ENCODE assay signal across 9 mouse cellular contexts in genomic region chr13:42403231-42404020, GRCm38 (mm10).
DNase-seq lines count a peak whose midpoint lies in the region; ATAC-seq and TF ChIP-seq lines count a peak whose summit lies in the region.
"Had no signal": no experiment of that assay in that cellular context is flagged by ENCODE, and none has a peak within 500 bp of the region (broad histone marks: within the 10 kb centered on the region; RNA-seq: fewer than 3 reads in every experiment).

No protein-coding gene starts in this region.

- WGBS in stomach, embryonic 16.5 days: 58% methylated on average over 3 of the region's 3 CpGs
- WGBS in stomach, postnatal 0 days: 56% methylated on average over 3 of the region's 3 CpGs
- 89% methylated on average over 3 of the region's 3 CpGs for WGBS in midbrain, embryonic 16.5 days

- H3K4me3 ChIP-seq in stomach, embryonic 16.5 days (replicated peaks; ENCODE audit: low read length): no peak overlapping the region
- no peak overlapping the region for H3K4me3 ChIP-seq in stomach, postnatal 0 days (ENCODE audit: low read depth, low read length)
- no peak overlapping the region for H3K4me3 ChIP-seq in midbrain, embryonic 16.5 days (ENCODE audit: low read depth, low read length)
- H3K4me3 ChIP-seq: liver, embryonic 15.5 days had no signal

- ATAC-seq in stomach, embryonic 16.5 days (ENCODE audit: insufficient read depth, low FRiP score): peak; percentile 50; the same call in 1 of the 2 replicates
- ATAC-seq in stomach, postnatal 0 days (ENCODE audit: low FRiP score, low TSS enrichment): no peak
- no peak for ATAC-seq in midbrain, embryonic 16.5 days

- no peaks in the 10 kb centered on the region for H3K9me3 ChIP-seq in stomach, embryonic 16.5 days (replicated peaks; ENCODE audit: control insufficient read depth, low read length)
- H3K9me3 ChIP-seq in stomach, postnatal 0 days (ENCODE audit: control insufficient read depth, low read length): no peaks in the 10 kb centered on the region
- H3K9me3 ChIP-seq in midbrain, embryonic 16.5 days (replicated peaks; ENCODE audit: control insufficient read depth, low read length, poor library complexity, severe bottlenecking): no peaks in the 10 kb centered on the region; the same call in 1 of the 2 replicates
- H3K9me3 ChIP-seq: liver, embryonic 15.5 days had no signal

- H3K27me3 ChIP-seq in stomach, embryonic 16.5 days (ENCODE audit: control insufficient read depth, insufficient read depth, low read length): no peaks in the 10 kb centered on the region
- H3K27me3 ChIP-seq in stomach, postnatal 0 days (ENCODE audit: control insufficient read depth, insufficient read depth, low read length): no peaks in the 10 kb centered on the region
- no peaks in the 10 kb centered on the region for H3K27me3 ChIP-seq in midbrain, embryonic 16.5 days (ENCODE audit: control insufficient read depth, insufficient read depth, low read depth, low read length)
- H3K27me3 ChIP-seq: liver, embryonic 15.5 days had no signal

- no peaks in the 10 kb centered on the region for H3K36me3 ChIP-seq in stomach, embryonic 16.5 days (ENCODE audit: control insufficient read depth, insufficient read depth, low read length)
- H3K36me3 ChIP-seq in stomach, postnatal 0 days (ENCODE audit: control insufficient read depth, insufficient read depth, low read length): no peaks in the 10 kb centered on the region
- H3K36me3 ChIP-seq in midbrain, embryonic 16.5 days (ENCODE audit: control insufficient read depth, insufficient read depth, low read length): no peaks in the 10 kb centered on the region
- H3K36me3 ChIP-seq: liver, embryonic 15.5 days had no signal

- DNase-seq in stomach, postnatal 0 days (ENCODE audit: low spot score): no peak
- DNase-seq in cerebellum, postnatal 25 days: peak; percentile 8 to 22
- DNase-seq in layer of hippocampus, adult 18-20 months (ENCODE audit: low spot score in 2 of 2): peak; percentile 74 to 89
- peak; percentile 55 to 67 for DNase-seq in right cerebral cortex, postnatal 36 days (ENCODE audit: low spot score in 2 of 2)
- DNase-seq in kidney, postnatal 14 days: no peak
- no peak for DNase-seq in liver

- no peak for TF ChIP-seq EP300 in stomach, postnatal 0 days (optimal IDR thresholded peaks at IDR 0.05)

- H3K27ac ChIP-seq in stomach, embryonic 16.5 days (ENCODE audit: low read length): no peak overlapping the region
- H3K27ac ChIP-seq in stomach, postnatal 0 days (replicated peaks): no peak overlapping the region
- no peak overlapping the region for H3K27ac ChIP-seq in midbrain, embryonic 16.5 days (ENCODE audit: low read length)
- H3K27ac ChIP-seq: liver, embryonic 15.5 days had no signal

- no peak for TF ChIP-seq CTCF in stomach, postnatal 0 days (IDR thresholded peaks at IDR 0.05; ENCODE audit: low read depth)

- H3K9ac ChIP-seq in stomach, embryonic 16.5 days (ENCODE audit: low read length): no peak overlapping the region
- no peak overlapping the region for H3K9ac ChIP-seq in stomach, postnatal 0 days (ENCODE audit: low read length)
- H3K9ac ChIP-seq in midbrain, embryonic 16.5 days (ENCODE audit: low read depth, low read length): no peak overlapping the region
- H3K9ac ChIP-seq: liver, embryonic 15.5 days had no signal

- H3K4me2 ChIP-seq in stomach, embryonic 16.5 days (ENCODE audit: low read depth, low read length): no peak overlapping the region
- no peak overlapping the region for H3K4me2 ChIP-seq in stomach, postnatal 0 days (replicated peaks; ENCODE audit: low read depth)
- no peak overlapping the region for H3K4me2 ChIP-seq in midbrain, embryonic 16.5 days (ENCODE audit: low read length)
- H3K4me2 ChIP-seq: liver, embryonic 15.5 days had no signal

- no peaks in the 10 kb centered on the region for H3K4me1 ChIP-seq in stomach, embryonic 16.5 days (ENCODE audit: control insufficient read depth, insufficient read depth, low read length)
- H3K4me1 ChIP-seq in stomach, postnatal 0 days (replicated peaks; ENCODE audit: control insufficient read depth, insufficient read depth): no peaks in the 10 kb centered on the region
- peaks cover 12% of the 10 kb centered on the region for H3K4me1 ChIP-seq in midbrain, embryonic 16.5 days (ENCODE audit: control insufficient read depth, insufficient read depth, low read length)
- H3K4me1 ChIP-seq: liver, embryonic 15.5 days had no signal

Comparison
In these comparisons a context has a peak if more than half of its experiments do, and no peak if none do; other contexts are left out.
1. DNase-seq: peak in cerebellum, postnatal 25 days (2 of 2), layer of hippocampus, adult 18-20 months (2 of 2) and right cerebral cortex, postnatal 36 days (2 of 2); none in stomach, postnatal 0 days (single experiment), kidney, postnatal 14 days (single experiment) and liver (single experiment).